Mouse (Mus musculus) hindbrain, embryonic 15.5 days (tissue): ENCODE measurements around the gene Aftph. TPM values are rescaled to one million over a fixed set of nuclear protein-coding genes. Genes with fewer than 3 reads are reported as not detected.
A peak's percentile ranks its signal among the peaks of the same experiment; 100 is the strongest.

Experiments used
- ATAC-seq: fragments of 200-750 bp; cut with Nextera tagmentation; 2 replicates; pipeline ENCODE4 v1.8.0; 2017; ENCODE audit warnings: low read depth, moderate number of reproducible peaks, moderate TSS enrichment; ENCODE audit not compliant: low FRiP score
- H3K27ac ChIP-seq: fragments of 300-500 bp; sonication (generic); replicated peaks from 2 replicates; pipeline ENCODE4 v1.5.1; 2015; ENCODE audit warnings: mild to moderate bottlenecking, inconsistent platforms
- H3K27me3 ChIP-seq: fragments of 300-500 bp; sonication (generic); 2 replicates; pipeline ENCODE4 v1.6.1; 2015; ENCODE audit warnings: control low read depth, inconsistent platforms
- H3K36me3 ChIP-seq: fragments of 300-500 bp; sonication (generic); 2 replicates; pipeline ENCODE4 v1.6.1; 2015; ENCODE audit warnings: control low read depth, inconsistent platforms
- H3K4me1 ChIP-seq: fragments of 300-500 bp; sonication (generic); replicated peaks from 2 replicates; pipeline ENCODE4 v1.6.1; 2015; ENCODE audit warnings: control low read depth, inconsistent platforms
- H3K4me2 ChIP-seq: fragments of 300-500 bp; sonication (generic); 2 replicates; pipeline ENCODE4 v1.6.1; 2015; ENCODE audit warnings: moderate library complexity, mild to moderate bottlenecking, inconsistent platforms
- H3K4me3 ChIP-seq: fragments of 300-500 bp; sonication (generic); 2 replicates; pipeline ENCODE4 v1.5.1; 2015; ENCODE audit warnings: mild to moderate bottlenecking, inconsistent platforms
- H3K9ac ChIP-seq: fragments of 300-500 bp; sonication (generic); 2 replicates; pipeline ENCODE4 v1.6.1; 2015; ENCODE audit warnings: inconsistent platforms
- H3K9me3 ChIP-seq: fragments of 300-500 bp; sonication (generic); 2 replicates; pipeline ENCODE4 v1.6.1; 2016; ENCODE audit warnings: control low read depth, inconsistent platforms
- WGBS: fragments of 180-500 bp; shearing (Covaris S2); methylation state at CpG from one replicate; pipeline ENCODE4 v1.1.7; 2015; 5-methylcytosine and 5-hydroxymethylcytosine counted together
- polyA plus RNA-seq: library from polyadenylated mRNA; unstranded; fragments of >200 nt; fragmentation: Nextera tagmentation; extraction: Ambion mirVana; gene quantifications from 2 replicates; pipeline ENCODE4 v1.2.1, GENCODE M21; 2015

The Aftph gene
- polyA plus RNA-seq, 1 experiment from 2014 or later: 32.1 TPM

DNA sequence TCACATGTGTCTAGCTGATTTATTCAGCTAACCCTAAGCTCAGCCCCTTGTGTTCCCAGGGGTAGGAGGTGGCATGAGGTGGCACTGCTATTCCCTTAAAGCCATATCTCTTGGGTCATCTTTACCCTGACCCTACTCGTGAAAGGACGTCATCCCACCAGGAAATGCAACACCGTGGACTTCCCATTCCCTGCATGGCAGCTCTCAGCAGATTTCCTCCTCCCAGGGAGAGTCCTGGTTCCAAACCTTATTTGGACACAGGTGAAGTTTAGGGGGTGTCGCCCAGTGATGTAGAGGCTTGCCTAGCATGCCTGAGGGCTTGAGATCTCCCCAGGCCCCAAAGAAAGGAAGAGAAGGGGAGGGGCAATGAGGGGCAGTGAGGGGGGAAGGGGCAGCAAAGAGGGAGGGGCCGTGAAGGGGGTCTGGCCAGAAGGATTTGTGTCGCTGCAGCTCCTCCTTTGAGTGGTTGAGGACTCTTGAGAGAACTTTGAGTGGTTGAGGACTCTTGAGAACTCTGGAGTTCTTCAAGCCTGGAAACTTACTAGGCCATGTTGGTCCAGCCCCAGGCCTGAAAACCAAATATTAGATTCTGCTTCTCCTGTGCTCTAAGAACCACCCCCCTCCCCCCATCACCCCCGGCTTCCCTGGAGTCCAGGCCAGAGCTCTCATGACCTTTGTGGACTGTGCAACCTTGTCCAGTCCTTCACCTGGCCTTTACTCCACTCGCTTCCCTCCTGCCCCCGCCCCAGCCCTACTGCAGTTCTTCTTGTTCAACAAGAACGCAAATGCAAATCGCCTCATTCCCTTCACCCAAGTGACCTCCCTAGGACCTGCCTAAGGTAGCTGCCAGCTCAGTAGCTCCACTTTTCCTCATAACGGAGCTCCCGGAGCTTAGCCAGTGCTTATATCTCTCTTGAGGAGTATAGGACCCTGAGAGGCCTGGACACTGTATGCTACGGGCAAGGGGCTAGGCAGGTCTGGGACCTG, 81.0 kb downstream of the Aftph start:
- no peaks in the 10 kb centered on the region for H3K27me3 ChIP-seq
- no peak for ATAC-seq
- H3K9ac ChIP-seq: no peak overlapping the region
- H3K36me3 ChIP-seq: no peaks in the 10 kb centered on the region
- 87% methylated on average over 14 of the region's 14 CpGs for WGBS
- peaks cover 26% of the 10 kb centered on the region for H3K4me1 ChIP-seq
- no peak overlapping the region for H3K4me3 ChIP-seq
- H3K27ac ChIP-seq: no peak overlapping the region
- no peak overlapping the region for H3K4me2 ChIP-seq
- no peaks in the 10 kb centered on the region for H3K9me3 ChIP-seq

- Histone ChIP-seq H3K4me3 (no peak overlapping the region), H3K9me3 (no peaks in the 10 kb centered on the region), H3K36me3 (no peaks in the 10 kb centered on the region), H3K27ac (0 out of 2 replicates have a peak overlapping the region, but pooled peaks have one; percentile 9), H3K9ac (no peak overlapping the region), H3K4me1 (peaks cover 33% of the 10 kb centered on the region), H3K27me3 (no peaks in the 10 kb centered on the region), H3K4me2 (no peak overlapping the region)
- 68% methylated on average over 3 of the region's 3 CpGs for WGBS
- ATAC-seq: no peak
Measured at GRCm38 (mm10) chr11:20659094-20659493, 82.3 kb downstream of the Aftph start.

- Histone ChIP-seq H3K27ac (peak overlapping the region; percentile 82), H3K4me3 (0 out of 2 replicates have a peak overlapping the region, but pooled peaks have one; percentile 6), H3K4me1 (peaks cover 34% of the 10 kb centered on the region), H3K36me3 (no peaks in the 10 kb centered on the region), H3K4me2 (peak overlapping the region; percentile 44), H3K9me3 (no peaks in the 10 kb centered on the region), H3K9ac (peak overlapping the region; percentile 17; the same call in 1 of the 2 replicates), H3K27me3 (no peaks in the 10 kb centered on the region)
- peak; percentile 37; the same call in 1 of the 2 replicates for ATAC-seq
- WGBS: 11% methylated on average over 10 of the region's 10 CpGs
Measured at GRCm38 (mm10) chr11:20656711-20657057, 84.7 kb downstream of the Aftph start.

DNA sequence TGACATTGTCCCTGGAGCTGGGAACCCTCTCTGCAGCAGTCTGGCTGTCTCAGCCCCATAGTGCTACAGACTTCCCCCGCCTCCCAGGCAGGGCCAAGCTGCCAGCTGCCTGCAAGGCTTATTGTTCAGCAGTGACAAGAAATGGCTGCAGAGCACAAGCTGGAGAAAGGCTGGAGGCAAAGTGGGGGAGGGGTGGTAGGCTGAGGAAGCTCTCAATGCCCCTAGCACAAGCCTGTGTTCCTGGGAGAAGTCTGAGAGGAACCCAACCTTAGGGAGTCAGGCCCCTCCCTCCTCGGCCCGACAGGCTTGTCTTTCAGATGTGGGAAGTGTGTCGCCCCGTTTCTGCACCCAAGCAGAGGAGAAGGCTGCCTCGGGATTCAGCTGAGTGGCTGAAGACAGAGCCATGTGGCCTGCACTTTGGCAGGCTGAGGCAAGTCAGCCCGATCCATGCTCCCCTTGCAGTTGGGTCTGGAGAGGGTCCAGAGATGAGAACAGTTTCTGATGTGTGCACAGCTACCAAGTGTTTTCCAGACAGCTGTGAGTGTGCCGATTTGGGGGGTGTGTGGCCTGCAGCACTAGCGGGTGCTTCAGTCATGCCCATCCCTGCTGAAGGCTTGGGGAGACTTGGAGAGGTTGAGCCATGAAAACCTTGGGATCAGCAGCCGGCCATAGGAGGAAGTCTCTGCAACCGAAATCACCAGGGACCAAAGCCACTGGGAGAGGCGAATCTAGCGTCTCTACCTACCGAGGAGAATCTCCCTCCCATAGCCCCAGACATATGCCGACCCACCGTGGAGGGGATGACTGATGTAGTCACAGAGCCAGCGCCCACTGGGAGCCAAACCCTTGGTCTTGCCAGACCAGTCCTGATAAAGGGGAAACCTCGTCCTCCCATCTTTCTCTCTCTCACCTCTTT, 85.3 kb downstream of the Aftph start:
- peak overlapping the region; percentile 44 for H3K4me2 ChIP-seq
- no peaks in the 10 kb centered on the region for H3K36me3 ChIP-seq
- 5% methylated on average over 18 of the region's 18 CpGs for WGBS
- no peaks in the 10 kb centered on the region for H3K27me3 ChIP-seq
- 0 out of 2 replicates have a peak overlapping the region, but pooled peaks have one; percentile 6 for H3K4me3 ChIP-seq
- H3K4me1 ChIP-seq: peaks cover 39% of the 10 kb centered on the region
- peak overlapping the region; percentile 82 for H3K27ac ChIP-seq
- H3K9me3 ChIP-seq: no peaks in the 10 kb centered on the region
- peak overlapping the region; percentile 17; the same call in 1 of the 2 replicates for H3K9ac ChIP-seq
- ATAC-seq: peak; percentile 86

DNA sequence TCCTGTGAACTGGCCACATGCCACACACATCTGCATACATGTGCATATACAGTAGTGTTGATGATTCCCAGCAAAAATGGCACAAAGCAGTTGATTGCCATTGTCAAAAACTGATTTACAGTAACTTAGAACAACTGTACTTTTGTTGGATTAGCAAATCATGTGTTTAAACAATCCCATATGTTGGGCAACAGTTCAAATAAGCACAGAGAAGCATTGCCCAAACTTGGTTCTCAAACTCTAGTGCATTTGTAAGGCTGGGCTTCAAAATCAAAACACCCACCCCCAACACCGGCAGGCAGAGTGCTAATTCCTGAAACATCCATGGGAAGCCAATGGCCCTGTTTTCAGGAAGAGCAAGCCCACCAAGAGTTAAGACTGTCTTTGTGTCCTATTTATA, 90.2 kb downstream of the Aftph start:
- Histone ChIP-seq H3K27me3 (no peaks in the 10 kb centered on the region), H3K4me1 (peaks cover 62% of the 10 kb centered on the region), H3K36me3 (no peaks in the 10 kb centered on the region; the same call in 1 of the 2 replicates), H3K4me3 (no peak overlapping the region), H3K27ac (no peak overlapping the region), H3K9me3 (no peaks in the 10 kb centered on the region), H3K4me2 (no peak overlapping the region), H3K9ac (no peak overlapping the region)
- no peak for ATAC-seq
- 60% methylated on average over 1 of the region's 1 CpGs for WGBS

DNA sequence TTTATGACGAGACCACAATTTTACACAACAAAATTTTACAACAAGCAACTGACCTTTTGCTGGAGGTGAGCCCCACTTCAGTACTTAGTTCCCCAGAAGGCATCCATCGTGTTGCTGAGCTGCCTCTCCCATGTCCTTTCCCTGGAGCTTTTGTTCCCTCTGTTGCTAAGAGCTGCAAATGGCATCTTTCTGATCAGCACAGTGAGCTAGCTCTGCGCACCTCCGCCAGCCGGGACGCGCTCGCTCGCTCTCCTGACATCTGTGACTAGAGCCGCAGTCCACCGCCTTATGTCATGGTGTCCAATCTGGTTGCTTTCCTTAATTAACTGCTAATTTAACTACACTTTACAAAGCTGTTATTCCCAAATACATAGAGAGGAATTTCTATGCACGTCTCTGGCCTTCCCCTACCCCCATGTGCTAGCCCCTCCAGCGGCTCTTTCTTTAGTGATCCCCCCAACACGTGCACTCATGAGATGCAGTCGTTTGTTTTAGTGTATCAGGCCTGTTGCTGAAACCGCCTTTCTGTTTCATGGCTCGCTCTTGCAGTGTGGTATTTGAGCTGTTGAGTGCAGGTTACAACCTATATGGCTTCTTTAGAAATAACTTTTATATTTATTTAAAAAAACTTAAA, 91.3 kb downstream of the Aftph start:
- Histone ChIP-seq H3K9ac (no peak overlapping the region), H3K4me1 (peaks cover 56% of the 10 kb centered on the region), H3K4me3 (no peak overlapping the region), H3K36me3 (no peaks in the 10 kb centered on the region; the same call in 1 of the 2 replicates), H3K4me2 (no peak overlapping the region), H3K27ac (peak overlapping the region; percentile 49; the same call in 1 of the 2 replicates), H3K27me3 (no peaks in the 10 kb centered on the region), H3K9me3 (no peaks in the 10 kb centered on the region)
- WGBS: 21% methylated on average over 17 of the region's 17 CpGs
- ATAC-seq: peak; percentile 47

- peaks cover 50% of the 10 kb centered on the region for H3K4me1 ChIP-seq
- H3K9me3 ChIP-seq: no peaks in the 10 kb centered on the region
- no peak overlapping the region for H3K4me3 ChIP-seq
- no peaks in the 10 kb centered on the region for H3K27me3 ChIP-seq
- WGBS: 28% methylated on average over 5 of the region's 5 CpGs
- no peak for ATAC-seq
- H3K9ac ChIP-seq: no peak overlapping the region
- no peaks in the 10 kb centered on the region; the same call in 1 of the 2 replicates for H3K36me3 ChIP-seq
- H3K27ac ChIP-seq: no peak overlapping the region
- H3K4me2 ChIP-seq: no peak overlapping the region
Measured at GRCm38 (mm10) chr11:20649477-20649876, 91.9 kb downstream of the Aftph start.

DNA sequence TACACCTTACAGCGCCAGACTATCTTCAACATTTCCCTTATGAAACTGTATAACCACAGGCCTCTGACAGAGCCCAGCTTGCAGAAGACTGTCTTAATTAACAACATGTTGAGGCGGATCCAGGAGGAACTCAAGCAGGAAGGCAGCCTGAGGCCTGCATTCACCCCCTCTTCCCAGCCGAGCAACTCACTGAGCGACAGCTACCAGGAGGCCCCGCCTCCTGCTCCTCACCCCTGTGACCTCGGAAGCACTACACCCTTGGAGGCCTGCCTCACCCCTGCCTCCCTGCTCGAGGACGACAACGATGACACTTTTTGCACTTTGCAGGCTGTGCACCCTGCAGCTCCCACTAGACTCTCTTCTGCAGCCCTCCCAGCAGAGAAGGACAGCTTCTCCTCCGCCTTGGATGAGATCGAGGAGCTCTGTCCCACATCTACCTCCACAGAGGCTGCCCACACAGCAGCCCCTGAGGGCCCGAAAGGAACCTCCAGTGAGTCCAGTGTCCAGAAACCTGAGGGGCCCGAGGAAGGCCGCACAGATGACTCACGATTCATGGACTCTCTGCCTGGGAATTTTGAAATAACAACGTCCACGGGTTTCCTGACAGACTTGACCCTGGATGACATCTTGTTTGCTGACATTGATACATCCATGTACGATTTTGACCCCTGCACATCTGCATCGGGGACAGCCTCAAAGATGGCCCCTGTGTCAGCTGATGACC, 93.3 kb downstream of the Aftph start:
- no peak overlapping the region for H3K4me3 ChIP-seq
- no peaks in the 10 kb centered on the region; the same call in 1 of the 2 replicates for H3K36me3 ChIP-seq
- no peaks in the 10 kb centered on the region for H3K27me3 ChIP-seq
- H3K4me1 ChIP-seq: peaks cover 52% of the 10 kb centered on the region
- no peak overlapping the region for H3K9ac ChIP-seq
- 0 out of 2 replicates have a peak, but pooled peaks have one; percentile 40 for ATAC-seq
- WGBS: 41% methylated on average over 19 of the region's 19 CpGs
- H3K27ac ChIP-seq: no peak overlapping the region
- no peak overlapping the region for H3K4me2 ChIP-seq
- H3K9me3 ChIP-seq: no peaks in the 10 kb centered on the region

DNA sequence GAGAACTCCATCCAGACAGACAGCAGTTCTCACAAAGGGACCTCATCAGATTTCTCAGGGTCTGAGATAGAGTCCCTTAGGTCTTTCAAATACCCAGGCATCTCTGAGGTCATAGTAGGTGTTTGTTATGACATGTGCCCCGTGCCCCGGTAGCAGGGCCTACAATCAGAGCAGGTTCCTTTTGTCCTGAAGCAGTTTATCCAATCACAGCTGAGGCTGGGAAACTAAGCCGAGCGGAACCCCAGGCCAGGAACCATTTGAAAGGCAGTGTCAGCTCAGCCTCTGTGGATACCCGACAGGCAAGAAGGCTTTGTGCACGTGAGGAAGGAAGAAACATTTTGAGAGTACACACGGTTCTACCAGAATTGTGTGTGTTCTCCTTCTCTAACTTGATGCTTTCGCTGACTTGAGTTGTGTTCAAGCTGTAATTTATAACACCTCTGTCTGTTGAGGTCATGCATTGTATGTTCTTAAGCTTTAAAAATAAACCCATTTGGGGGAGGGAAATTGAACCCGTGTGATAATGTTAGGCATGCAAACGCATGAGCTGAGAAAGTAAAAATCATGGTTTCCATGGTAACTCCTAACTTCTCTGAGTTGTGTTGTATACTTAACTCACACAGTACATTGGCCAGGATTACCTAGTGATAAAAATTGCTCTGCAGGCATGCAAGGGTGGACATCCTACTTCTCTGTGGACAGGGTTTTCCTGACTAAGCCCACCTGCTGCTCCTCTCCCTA, 94.2 kb downstream of the Aftph start:
- Histone ChIP-seq H3K9me3 (no peaks in the 10 kb centered on the region), H3K27ac (no peak overlapping the region), H3K4me3 (no peak overlapping the region), H3K9ac (no peak overlapping the region), H3K36me3 (no peaks in the 10 kb centered on the region; the same call in 1 of the 2 replicates), H3K27me3 (no peaks in the 10 kb centered on the region), H3K4me2 (no peak overlapping the region), H3K4me1 (peaks cover 48% of the 10 kb centered on the region)
- no peak for ATAC-seq
- WGBS: 23% methylated on average over 10 of the region's 10 CpGs

DNA sequence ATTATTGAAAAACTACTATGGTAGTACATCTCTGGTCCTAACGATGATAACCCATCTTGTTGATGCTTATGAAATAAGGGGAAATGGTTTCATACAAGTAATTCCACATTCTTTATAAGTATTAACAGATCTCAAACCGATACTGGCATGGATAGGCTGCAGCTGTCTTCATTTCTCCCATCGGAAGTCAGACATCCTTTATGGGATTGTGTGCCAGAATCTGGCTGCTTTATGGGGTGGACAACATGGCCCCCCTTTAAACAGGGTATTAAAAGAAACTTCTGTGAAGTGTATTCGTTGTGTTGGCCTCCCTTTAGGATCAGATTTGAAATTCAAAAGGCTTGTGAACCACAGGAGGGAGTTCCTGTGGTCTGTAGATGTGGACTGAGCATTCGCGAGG, 95.2 kb downstream of the Aftph start:
- Histone ChIP-seq H3K4me2 (no peak overlapping the region), H3K4me3 (no peak overlapping the region), H3K4me1 (peaks cover 44% of the 10 kb centered on the region), H3K9me3 (no peaks in the 10 kb centered on the region), H3K27me3 (no peaks in the 10 kb centered on the region), H3K27ac (no peak overlapping the region), H3K9ac (no peak overlapping the region), H3K36me3 (no peaks in the 10 kb centered on the region; the same call in 1 of the 2 replicates)
- 54% methylated on average over 6 of the region's 6 CpGs for WGBS
- no peak for ATAC-seq
